Mouse (Mus musculus): Measurements from ENCODE around the gene Kremen1. TPM values are rescaled to one million over a fixed set of nuclear protein-coding genes. Genes with fewer than 3 reads are reported as not detected.

Kremen1 gene
- polyA plus RNA-seq, 1 experiment from 2014 or later: 18.1 TPM

GRCm38 (mm10) chr11:5179391-5179790 lies 82.0 kb downstream of the Kremen1 start:
- Histone ChIP-seq H3K9me3 (no peaks in the 10 kb centered on the region), H3K27ac (no peak overlapping the region), H3K4me3 (no peak overlapping the region), H3K9ac (no peak overlapping the region), H3K4me1 (peaks cover 17% of the 10 kb centered on the region), H3K27me3 (no peaks in the 10 kb centered on the region), H3K4me2 (no peak overlapping the region), H3K36me3 (no peaks in the 10 kb centered on the region)
- ATAC-seq (ENCODE audit: borderline replicate concordance, extremely low read depth, low FRiP score, low TSS enrichment): no peak
- 49% methylated on average over 8 of the region's 8 CpGs for WGBS

- 60% methylated on average over 12 of the region's 12 CpGs for WGBS
- Histone ChIP-seq H3K9me3 (no peaks in the 10 kb centered on the region), H3K36me3 (no peaks in the 10 kb centered on the region), H3K27me3 (no peaks in the 10 kb centered on the region), H3K4me3 (no peak overlapping the region), H3K4me1 (0 out of 2 replicates have a peak, but pooled peaks cover 13% of the 10 kb centered on the region), H3K4me2 (no peak overlapping the region), H3K9ac (no peak overlapping the region), H3K27ac (peak overlapping the region; percentile 29)
- ATAC-seq (ENCODE audit: borderline replicate concordance, extremely low read depth, low FRiP score, low TSS enrichment): no peak
Observed at GRCm38 (mm10) chr11:5177171-5177570, 84.2 kb downstream of the Kremen1 start.

GRCm38 (mm10) chr11:5176685-5177084 lies 84.7 kb downstream of the Kremen1 start:
- H3K9ac ChIP-seq: no peak overlapping the region
- 59% methylated on average over 8 of the region's 8 CpGs for WGBS
- no peak for ATAC-seq (ENCODE audit: borderline replicate concordance, extremely low read depth, low FRiP score, low TSS enrichment)
- H3K4me1 ChIP-seq: 0 out of 2 replicates have a peak, but pooled peaks cover 12% of the 10 kb centered on the region
- H3K4me3 ChIP-seq: no peak overlapping the region
- H3K27me3 ChIP-seq: no peaks in the 10 kb centered on the region
- no peaks in the 10 kb centered on the region for H3K9me3 ChIP-seq
- no peaks in the 10 kb centered on the region for H3K36me3 ChIP-seq
- H3K27ac ChIP-seq: no peak overlapping the region
- no peak overlapping the region for H3K4me2 ChIP-seq

- H3K4me1 ChIP-seq: 0 out of 2 replicates have a peak, but pooled peaks cover 10% of the 10 kb centered on the region
- H3K4me2 ChIP-seq: no peak overlapping the region
- 90% methylated on average over 2 of the region's 2 CpGs for WGBS
- no peaks in the 10 kb centered on the region for H3K9me3 ChIP-seq
- H3K36me3 ChIP-seq: no peaks in the 10 kb centered on the region
- H3K4me3 ChIP-seq: no peak overlapping the region
- H3K9ac ChIP-seq: no peak overlapping the region
- H3K27ac ChIP-seq: no peak overlapping the region
- ATAC-seq (ENCODE audit: borderline replicate concordance, extremely low read depth, low FRiP score, low TSS enrichment): no peak
- no peaks in the 10 kb centered on the region for H3K27me3 ChIP-seq
Observed at GRCm38 (mm10) chr11:5175866-5176265, 85.5 kb downstream of the Kremen1 start.

DNA sequence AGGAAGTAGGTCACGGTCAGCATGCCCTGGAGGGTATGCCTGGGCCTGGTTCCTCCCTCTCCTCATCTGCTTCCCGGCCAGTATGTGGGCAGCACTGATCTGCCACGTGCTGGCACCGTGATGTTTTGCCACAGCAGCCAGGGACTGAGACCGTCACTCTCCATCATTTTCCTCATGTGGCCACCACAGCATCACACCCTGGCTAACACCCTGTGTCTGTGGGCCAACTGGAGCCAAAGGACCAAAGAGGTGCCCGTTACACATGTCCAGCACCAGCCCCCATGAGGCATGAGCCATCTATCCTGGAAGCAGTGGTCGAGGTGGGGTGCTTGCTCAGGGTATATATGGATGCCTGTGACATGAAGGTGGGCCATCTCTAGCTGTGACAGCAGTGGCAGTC lies 86.2 kb downstream of the Kremen1 start:
- no peak overlapping the region for H3K9ac ChIP-seq
- no peaks in the 10 kb centered on the region for H3K36me3 ChIP-seq
- H3K27me3 ChIP-seq: no peaks in the 10 kb centered on the region
- 86% methylated on average over 7 of the region's 7 CpGs for WGBS
- H3K27ac ChIP-seq: no peak overlapping the region
- H3K4me2 ChIP-seq: no peak overlapping the region
- no peak overlapping the region for H3K4me3 ChIP-seq
- no peaks in the 10 kb centered on the region for H3K9me3 ChIP-seq
- no peak for ATAC-seq (ENCODE audit: borderline replicate concordance, extremely low read depth, low FRiP score, low TSS enrichment)
- 0 out of 2 replicates have a peak, but pooled peaks cover 10% of the 10 kb centered on the region for H3K4me1 ChIP-seq

GRCm38 (mm10) chr11:5172861-5173260 lies 88.5 kb downstream of the Kremen1 start:
- 0 out of 2 replicates have a peak, but pooled peaks cover 10% of the 10 kb centered on the region for H3K4me1 ChIP-seq
- ATAC-seq (ENCODE audit: borderline replicate concordance, extremely low read depth, low FRiP score, low TSS enrichment): peak; percentile 40; the same call in 1 of the 2 replicates
- H3K36me3 ChIP-seq: no peaks in the 10 kb centered on the region
- H3K9me3 ChIP-seq: no peaks in the 10 kb centered on the region
- no peak overlapping the region for H3K4me3 ChIP-seq
- H3K27ac ChIP-seq: no peak overlapping the region
- H3K4me2 ChIP-seq: no peak overlapping the region
- H3K9ac ChIP-seq: no peak overlapping the region
- H3K27me3 ChIP-seq: no peaks in the 10 kb centered on the region
- 39% methylated on average over 3 of the region's 3 CpGs for WGBS

DNA sequence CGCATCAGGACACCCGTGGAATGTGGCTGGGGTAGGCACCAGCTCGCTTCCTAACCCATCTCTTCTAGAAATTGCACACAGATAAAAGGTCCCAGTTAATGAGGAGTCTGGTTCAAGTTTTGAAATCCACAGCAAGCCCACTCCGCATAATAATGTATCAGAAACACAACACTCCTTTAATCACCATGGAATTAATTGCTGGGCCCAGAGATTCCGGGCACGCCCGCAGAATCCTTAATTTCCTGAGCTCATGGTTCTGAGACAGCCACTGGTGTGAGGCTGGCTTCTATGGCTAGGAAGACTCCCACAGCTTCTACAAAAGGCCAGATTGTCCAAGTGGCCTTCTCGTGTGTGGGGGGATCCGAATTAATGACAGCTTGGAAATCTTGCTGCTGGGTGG lies 94.0 kb downstream of the Kremen1 start:
- Histone ChIP-seq H3K9ac (no peak overlapping the region), H3K27ac (no peak overlapping the region), H3K4me2 (no peak overlapping the region), H3K4me1 (peaks cover 31% of the 10 kb centered on the region), H3K36me3 (no peaks in the 10 kb centered on the region), H3K27me3 (no peaks in the 10 kb centered on the region), H3K9me3 (no peaks in the 10 kb centered on the region), H3K4me3 (no peak overlapping the region)
- 84% methylated on average over 9 of the region's 9 CpGs for WGBS
- ATAC-seq (ENCODE audit: borderline replicate concordance, extremely low read depth, low FRiP score, low TSS enrichment): no peak

DNA sequence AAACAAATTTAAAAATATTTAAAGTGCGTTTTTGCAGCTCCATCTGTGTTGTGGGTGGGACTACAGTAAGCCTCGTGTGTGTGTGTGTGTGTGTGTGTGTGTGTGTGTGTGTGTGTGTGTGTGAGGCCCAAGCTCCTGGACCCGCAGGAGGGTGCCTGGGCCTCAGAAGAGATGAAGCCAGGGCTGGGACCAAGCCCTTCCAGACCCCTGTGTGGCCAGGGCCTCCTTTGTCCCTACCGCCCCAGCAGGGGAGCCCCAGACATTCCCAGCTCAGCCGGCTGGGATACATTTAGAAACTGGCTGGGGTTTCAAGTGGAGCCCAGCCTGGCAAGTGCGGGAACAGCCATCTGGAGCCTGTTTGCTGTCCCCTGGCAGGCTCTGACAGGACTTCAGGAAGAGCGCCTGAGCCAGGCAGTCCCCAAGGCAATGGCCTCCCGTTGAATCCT lies 95.9 kb downstream of the Kremen1 start:
- Histone ChIP-seq H3K27me3 (no peaks in the 10 kb centered on the region), H3K4me1 (peaks cover 31% of the 10 kb centered on the region), H3K4me3 (no peak overlapping the region), H3K9ac (peak overlapping the region; percentile 20; the same call in 1 of the 2 replicates), H3K27ac (peak overlapping the region; percentile 77), H3K9me3 (peaks cover 4% of the 10 kb centered on the region; the same call in 1 of the 2 replicates), H3K36me3 (no peaks in the 10 kb centered on the region), H3K4me2 (no peak overlapping the region)
- 17% methylated on average over 8 of the region's 8 CpGs for WGBS
- peak; percentile 84 for ATAC-seq (ENCODE audit: borderline replicate concordance, extremely low read depth, low FRiP score, low TSS enrichment)

DNA sequence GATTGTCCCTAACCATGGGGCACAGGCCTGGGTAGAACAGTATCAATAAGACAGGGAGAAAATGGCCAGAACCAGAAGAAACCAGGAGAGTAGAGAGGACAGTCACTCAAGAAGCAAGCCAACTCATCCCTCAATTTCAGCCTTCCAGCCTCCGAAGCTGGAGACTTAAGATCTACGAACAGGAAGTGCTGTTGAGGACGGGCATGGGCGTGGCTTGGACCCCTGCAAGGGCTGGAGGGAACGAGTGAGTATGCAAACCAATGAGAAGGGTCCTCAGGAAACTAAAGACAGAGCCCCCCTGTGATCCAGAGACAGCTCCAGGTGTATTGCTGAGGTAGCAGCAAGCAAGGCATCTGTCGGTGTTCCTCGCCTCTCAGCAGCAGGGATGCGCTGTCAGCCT lies 97.0 kb downstream of the Kremen1 start:
- H3K4me3 ChIP-seq: no peak overlapping the region
- H3K9me3 ChIP-seq: peaks cover 4% of the 10 kb centered on the region; the same call in 1 of the 2 replicates
- H3K4me2 ChIP-seq: no peak overlapping the region
- no peak overlapping the region for H3K9ac ChIP-seq
- 35% methylated on average over 8 of the region's 8 CpGs for WGBS
- H3K27ac ChIP-seq: no peak overlapping the region
- H3K4me1 ChIP-seq: peaks cover 31% of the 10 kb centered on the region
- no peaks in the 10 kb centered on the region for H3K36me3 ChIP-seq
- no peaks in the 10 kb centered on the region for H3K27me3 ChIP-seq
- ATAC-seq (ENCODE audit: borderline replicate concordance, extremely low read depth, low FRiP score, low TSS enrichment): no peak

GRCm38 (mm10) chr11:5163421-5163820 lies 97.9 kb downstream of the Kremen1 start:
- H3K4me2 ChIP-seq: no peak overlapping the region
- H3K9me3 ChIP-seq: peaks cover 4% of the 10 kb centered on the region; the same call in 1 of the 2 replicates
- 80% methylated on average over 8 of the region's 8 CpGs for WGBS
- no peak overlapping the region for H3K9ac ChIP-seq
- no peak for ATAC-seq (ENCODE audit: borderline replicate concordance, extremely low read depth, low FRiP score, low TSS enrichment)
- peaks cover 31% of the 10 kb centered on the region for H3K4me1 ChIP-seq
- no peak overlapping the region for H3K4me3 ChIP-seq
- H3K27ac ChIP-seq: no peak overlapping the region
- no peaks in the 10 kb centered on the region for H3K36me3 ChIP-seq
- H3K27me3 ChIP-seq: no peaks in the 10 kb centered on the region

DNA sequence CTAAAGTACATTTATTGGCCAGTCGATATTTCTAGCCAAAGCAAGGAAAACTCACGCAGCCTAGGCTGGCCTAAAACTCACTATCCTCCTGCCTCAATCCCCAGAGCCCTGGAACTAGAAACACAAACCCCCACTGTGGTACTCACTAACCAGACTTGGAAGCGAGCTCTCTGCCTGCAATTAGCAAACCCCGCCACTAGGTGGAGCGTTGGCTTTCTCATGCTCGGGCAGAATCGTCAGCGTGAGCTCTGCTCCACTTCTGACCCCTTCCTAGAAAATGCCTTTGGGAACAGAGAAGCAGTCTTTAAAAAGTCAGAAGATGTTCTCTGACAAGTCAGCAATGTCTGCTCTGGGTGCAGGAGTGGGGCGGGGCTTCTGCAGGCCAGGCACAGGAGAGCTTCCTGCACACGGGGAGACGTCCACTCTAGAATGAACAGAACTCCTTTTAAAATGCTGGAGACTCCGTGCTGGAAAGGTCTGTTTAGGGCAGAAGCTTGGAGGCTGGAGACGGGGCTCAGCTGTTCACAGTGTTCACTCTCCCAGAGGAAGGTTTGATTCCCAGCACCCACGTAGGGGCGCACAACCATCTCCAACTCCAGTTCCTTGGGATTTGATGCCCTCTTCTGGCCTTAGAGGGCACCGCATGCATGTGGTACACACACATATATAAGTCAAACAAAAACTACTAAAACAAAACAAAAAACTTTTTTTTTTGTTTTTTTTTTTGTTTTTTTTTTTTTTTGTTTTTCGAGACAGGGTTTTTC lies 100.5 kb downstream of the Kremen1 start:
- H3K4me1 ChIP-seq: peaks cover 26% of the 10 kb centered on the region
- H3K9me3 ChIP-seq: peaks cover 4% of the 10 kb centered on the region; the same call in 1 of the 2 replicates
- H3K27ac ChIP-seq: no peak overlapping the region
- H3K36me3 ChIP-seq: no peaks in the 10 kb centered on the region
- ATAC-seq (ENCODE audit: borderline replicate concordance, extremely low read depth, low FRiP score, low TSS enrichment): no peak
- no peak overlapping the region for H3K4me2 ChIP-seq
- no peaks in the 10 kb centered on the region for H3K27me3 ChIP-seq
- WGBS: 68% methylated on average over 17 of the region's 17 CpGs
- no peak overlapping the region for H3K4me3 ChIP-seq
- no peak overlapping the region for H3K9ac ChIP-seq

DNA sequence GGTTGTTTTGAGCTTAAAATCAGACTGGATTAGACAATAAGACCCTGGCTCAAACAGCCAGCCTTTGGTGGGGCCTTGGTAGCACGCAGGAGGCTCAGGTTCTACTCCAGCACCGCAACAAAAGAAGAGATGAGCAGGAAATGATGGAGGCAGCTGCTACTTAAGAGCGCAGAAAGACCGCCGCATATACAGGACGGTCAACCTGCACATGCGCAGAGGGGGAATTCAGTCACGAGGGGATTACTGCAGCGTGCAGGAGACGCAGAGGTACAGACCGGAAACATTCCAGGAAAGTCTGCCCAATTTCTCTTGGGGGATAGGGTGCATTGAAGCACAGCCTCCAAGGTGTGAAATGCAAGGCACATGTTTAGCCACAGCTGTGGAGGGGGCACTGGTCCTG lies 103.3 kb downstream of the Kremen1 start:
- ATAC-seq (ENCODE audit: borderline replicate concordance, extremely low read depth, low FRiP score, low TSS enrichment): no peak
- peaks cover 4% of the 10 kb centered on the region; the same call in 1 of the 2 replicates for H3K9me3 ChIP-seq
- H3K27ac ChIP-seq: no peak overlapping the region
- H3K4me3 ChIP-seq: no peak overlapping the region
- peaks cover 17% of the 10 kb centered on the region for H3K4me1 ChIP-seq
- no peaks in the 10 kb centered on the region for H3K36me3 ChIP-seq
- no peak overlapping the region for H3K9ac ChIP-seq
- no peaks in the 10 kb centered on the region for H3K27me3 ChIP-seq
- H3K4me2 ChIP-seq: no peak overlapping the region
- 88% methylated on average over 11 of the region's 11 CpGs for WGBS
